Mouse (Mus musculus) ovary, adult 18-20 months (tissue): ENCODE results near the gene Il16.

Experiments used
- DNase-seq: peaks from one replicate; pipeline ENCODE4 v3.0.0; 2022; ENCODE audit warnings: low spot score, mixed read lengths

Gene Il16

GRCm38 (mm10) chr7:83604180-83604944 is 141.2 kb downstream of the Il16 start:
- no peak for DNase-seq

GRCm38 (mm10) chr7:83599913-83600286 is 145.6 kb downstream of the Il16 start:
- no peak for DNase-seq

GRCm38 (mm10) chr7:83598997-83599912 is 146.3 kb downstream of the Il16 start:
- DNase-seq = no peak

- DNase-seq = no peak
Observed at GRCm38 (mm10) chr7:83597063-83597462, 148.5 kb downstream of the Il16 start.

GRCm38 (mm10) chr7:83594056-83594455 is 151.5 kb downstream of the Il16 start:
- DNase-seq = no peak
